Mouse (Mus musculus) brain, embryonic 14.5 days (tissue): ENCODE results near the gene Ebi3. TPM values are rescaled to one million over a fixed set of nuclear protein-coding genes. Genes with fewer than 3 reads are reported as not detected.

Experiments used
- DNase-seq: peaks from one replicate; pipeline ENCODE4 v3.0.0-alpha.2; 2011; ENCODE audit warnings: low read depth
- CTCF ChIP-seq: fragments of 200-500 bp; IDR thresholded peaks from 2 replicates; pipeline ENCODE4 v1.5.1; 2012; ENCODE audit warnings: inconsistent platforms, mild to moderate bottlenecking, moderate library complexity, borderline replicate concordance; ENCODE audit not compliant: insufficient read depth, insufficient read length; ENCODE audit errors: extremely low read depth
- POLR2A ChIP-seq: fragments of 200-500 bp; IDR thresholded peaks from 2 replicates; pipeline ENCODE4 v1.6.1; 2012; ENCODE audit warnings: mild to moderate bottlenecking, inconsistent platforms, borderline replicate concordance; ENCODE audit not compliant: poor library complexity, insufficient read depth, insufficient read length, severe bottlenecking; ENCODE audit errors: extremely low read depth
- polyA plus RNA-seq: library from polyadenylated mRNA; depleted of rRNA; stranded (reverse); fragments of >200 nt; gene quantifications from 2 replicates; pipeline ENCODE4 v1.2.3, GENCODE M21; 2012

Gene Ebi3
- polyA plus RNA-seq, 1 experiment, result 3.7 TPM

- DNase-seq, result no peak
- TF ChIP-seq POLR2A (no peak), CTCF (no peak)
Observed at GRCm38 (mm10) chr17:55960791-55961190, 8.4 kb downstream of the Ebi3 start.

- DNase-seq, result no peak
- TF ChIP-seq CTCF (no peak), POLR2A (no peak)
Observed at GRCm38 (mm10) chr17:55961631-55962030, 9.2 kb downstream of the Ebi3 start.

GRCm38 (mm10) chr17:55963171-55963570, 10.7 kb downstream of the Ebi3 start:
- DNase-seq, result peak; percentile 38
- TF ChIP-seq POLR2A (no peak), CTCF (no peak)

GRCm38 (mm10) chr17:55964496-55964895, 12.1 kb downstream of the Ebi3 start:
- TF ChIP-seq CTCF, result no peak
- no peak for TF ChIP-seq POLR2A
- DNase-seq, result no peak

GRCm38 (mm10) chr17:55964996-55965395, 12.6 kb downstream of the Ebi3 start:
- TF ChIP-seq POLR2A, result no peak
- no peak for TF ChIP-seq CTCF
- DNase-seq, result no peak

GRCm38 (mm10) chr17:55967186-55967585, 14.7 kb downstream of the Ebi3 start:
- DNase-seq, result no peak
- TF ChIP-seq POLR2A (no peak), CTCF (no peak)

- no peak for TF ChIP-seq CTCF
- TF ChIP-seq POLR2A, result no peak
- peak; percentile 28 for DNase-seq
Observed at GRCm38 (mm10) chr17:55968210-55968609, 15.8 kb downstream of the Ebi3 start.

- peak; percentile 96 for DNase-seq
- no peak for TF ChIP-seq CTCF
- no peak for TF ChIP-seq POLR2A
Observed at GRCm38 (mm10) chr17:55969560-55969959, 17.1 kb downstream of the Ebi3 start.

GRCm38 (mm10) chr17:55969966-55970891, 17.8 kb downstream of the Ebi3 start, which contains the start of gene Shd:
Shd (plus strand) TSS chr17:55970467.
- TF ChIP-seq POLR2A (peak; percentile 71), CTCF (no peak)
- DNase-seq, result peak; percentile 82

- TF ChIP-seq CTCF, result no peak
- TF ChIP-seq POLR2A, result no peak
- DNase-seq, result peak; percentile 8
Observed at GRCm38 (mm10) chr17:55971453-55971852, 19.0 kb downstream of the Ebi3 start.

GRCm38 (mm10) chr17:55976255-55976862, 23.9 kb downstream of the Ebi3 start:
- TF ChIP-seq CTCF (peak; percentile 85), POLR2A (no peak)

GRCm38 (mm10) chr17:55977301-55977700, 24.9 kb downstream of the Ebi3 start:
- TF ChIP-seq CTCF, result no peak
- TF ChIP-seq POLR2A, result no peak
- no peak for DNase-seq

More at GRCm38 (mm10) chr17:55976255-55976862, 23.9 kb downstream of the Ebi3 start:
- DNase-seq, result peak; percentile 88

GRCm38 (mm10) chr17:55986030-55986961, 33.9 kb downstream of the Ebi3 start, which contains the start of gene Fsd1:
Fsd1 (plus strand) TSS chr17:55986509.
- TF ChIP-seq POLR2A, result peak; percentile 52; the same call in 1 of the 2 replicates
- no peak for TF ChIP-seq CTCF
- DNase-seq, result peak; percentile 93

GRCm38 (mm10) chr17:55990278-55990898, 37.9 kb downstream of the Ebi3 start:
- no peak for DNase-seq
- TF ChIP-seq CTCF (no peak), POLR2A (no peak)
